Mouse (Mus musculus): Measurements from ENCODE around the gene Meis2. TPM values are rescaled to one million over a fixed set of nuclear protein-coding genes. Genes with fewer than 3 reads are reported as not detected.

Meis2 gene
- polyA plus RNA-seq, 2 experiments: 17.9 to 26.2 TPM

DNA sequence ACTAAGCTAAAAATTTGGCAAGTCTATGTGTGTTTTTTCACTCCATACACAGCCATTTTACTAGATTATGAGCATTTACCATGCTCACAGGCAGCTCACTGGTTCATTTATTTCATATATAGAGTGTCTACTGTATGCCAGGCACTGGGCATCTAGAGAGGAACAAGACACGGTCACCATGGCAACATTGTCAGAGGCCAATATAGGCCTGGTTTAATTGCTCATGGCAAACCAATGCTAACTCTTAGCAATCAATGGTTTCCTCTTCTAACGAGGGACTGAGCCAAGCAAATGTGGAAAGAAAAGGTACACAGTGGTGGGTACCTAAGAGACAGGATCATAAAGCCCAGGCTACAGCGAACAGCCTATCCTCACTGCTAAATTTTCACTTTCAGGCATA is 100.7 kb downstream of the Meis2 start:
- Histone ChIP-seq H3K27ac (replicated peaks; ENCODE audit: low read depth, low read length) (no peak overlapping the region), H3K4me1 (ENCODE audit: control insufficient read depth, insufficient read depth, low read length) (0 out of 2 replicates have a peak, but pooled peaks cover 2% of the 10 kb centered on the region), H3K9ac (ENCODE audit: low read depth, low read length, severe bottlenecking) (no peak overlapping the region), H3K36me3 (ENCODE audit: control insufficient read depth, insufficient read depth, low read length) (no peaks in the 10 kb centered on the region), H3K27me3 (ENCODE audit: control insufficient read depth, insufficient read depth, low read length) (no peaks in the 10 kb centered on the region), H3K4me2 (replicated peaks; ENCODE audit: low read depth, low read length, severe bottlenecking) (no peak overlapping the region), H3K9me3 (ENCODE audit: control insufficient read depth, low read length) (no peaks in the 10 kb centered on the region), H3K4me3 (replicated peaks; ENCODE audit: low read length) (no peak overlapping the region)
- ATAC-seq (ENCODE audit: low FRiP score, low read depth): no peak
- WGBS: 74% methylated on average over 3 of the region's 3 CpGs
- TF ChIP-seq POLR2A (IDR thresholded peaks at IDR 0.05; ENCODE audit: borderline replicate concordance, extremely low read depth, insufficient read depth, insufficient read length): no peak
- no peak for DNase-seq (ENCODE audit: low spot score)

DNA sequence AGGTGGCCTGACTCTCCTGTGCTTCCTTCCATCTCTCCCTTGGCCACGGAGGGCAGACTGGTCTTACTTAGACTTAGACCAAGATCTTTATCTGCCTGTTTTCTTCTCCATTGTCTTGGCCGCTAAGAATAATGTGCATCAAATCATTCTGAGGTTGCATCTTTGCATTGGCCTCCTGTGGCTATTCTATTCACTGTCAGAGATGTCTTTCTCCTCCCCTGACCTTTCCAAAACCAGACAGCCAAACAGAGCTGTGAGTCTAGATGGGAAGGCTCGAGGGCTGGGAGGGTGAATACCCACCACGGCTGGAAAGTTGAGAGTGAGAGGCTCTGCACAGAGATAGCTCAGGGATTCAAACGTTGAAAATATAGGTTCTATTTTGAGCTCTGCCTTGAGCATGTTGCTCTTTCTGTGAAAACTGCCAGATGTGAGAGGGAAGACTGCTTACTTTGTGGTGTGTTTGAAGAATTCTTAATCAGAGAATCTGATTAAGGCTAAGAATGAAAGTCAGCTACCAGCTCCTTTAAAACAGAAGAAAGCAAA is 102.3 kb downstream of the Meis2 start:
- Histone ChIP-seq H3K9me3 (ENCODE audit: control insufficient read depth, low read length) (no peaks in the 10 kb centered on the region), H3K4me2 (replicated peaks; ENCODE audit: low read depth, low read length, severe bottlenecking) (no peak overlapping the region), H3K4me3 (replicated peaks; ENCODE audit: low read length) (no peak overlapping the region), H3K9ac (ENCODE audit: low read depth, low read length, severe bottlenecking) (no peak overlapping the region), H3K27me3 (ENCODE audit: control insufficient read depth, insufficient read depth, low read length) (no peaks in the 10 kb centered on the region), H3K36me3 (ENCODE audit: control insufficient read depth, insufficient read depth, low read length) (no peaks in the 10 kb centered on the region), H3K4me1 (ENCODE audit: control insufficient read depth, insufficient read depth, low read length) (0 out of 2 replicates have a peak, but pooled peaks cover 2% of the 10 kb centered on the region), H3K27ac (replicated peaks; ENCODE audit: low read depth, low read length) (no peak overlapping the region)
- DNase-seq (ENCODE audit: low spot score): no peak
- ATAC-seq (ENCODE audit: low FRiP score, low read depth): no peak
- no peak for TF ChIP-seq POLR2A (IDR thresholded peaks at IDR 0.05; ENCODE audit: borderline replicate concordance, extremely low read depth, insufficient read depth, insufficient read length)
- WGBS: 59% methylated on average over 5 of the region's 5 CpGs

DNA sequence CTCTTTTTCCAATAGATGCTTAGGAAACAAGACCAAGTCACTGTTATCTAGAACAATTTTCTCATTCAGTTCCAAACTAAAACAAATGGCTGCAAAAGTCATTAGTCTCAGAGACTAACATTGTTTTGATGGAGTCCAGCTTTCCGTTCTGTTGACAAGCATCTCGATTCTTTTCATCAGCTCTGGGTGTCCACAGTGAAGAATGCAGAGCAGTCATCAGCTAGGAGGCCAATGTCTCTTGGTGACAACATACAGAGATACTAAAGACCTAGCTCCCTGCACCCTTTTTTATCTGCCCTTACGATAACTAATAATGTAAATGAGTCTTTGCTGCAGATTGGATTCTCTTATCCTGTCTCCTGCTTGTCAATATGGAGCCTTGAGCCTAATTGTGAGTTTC is 102.9 kb downstream of the Meis2 start:
- Histone ChIP-seq H3K4me3 (replicated peaks; ENCODE audit: low read length) (no peak overlapping the region), H3K27ac (replicated peaks; ENCODE audit: low read depth, low read length) (no peak overlapping the region), H3K27me3 (ENCODE audit: control insufficient read depth, insufficient read depth, low read length) (no peaks in the 10 kb centered on the region), H3K4me2 (replicated peaks; ENCODE audit: low read depth, low read length, severe bottlenecking) (no peak overlapping the region), H3K36me3 (ENCODE audit: control insufficient read depth, insufficient read depth, low read length) (no peaks in the 10 kb centered on the region), H3K9me3 (ENCODE audit: control insufficient read depth, low read length) (no peaks in the 10 kb centered on the region), H3K4me1 (ENCODE audit: control insufficient read depth, insufficient read depth, low read length) (0 out of 2 replicates have a peak, but pooled peaks cover 2% of the 10 kb centered on the region), H3K9ac (ENCODE audit: low read depth, low read length, severe bottlenecking) (no peak overlapping the region)
- no peak for TF ChIP-seq POLR2A (IDR thresholded peaks at IDR 0.05; ENCODE audit: borderline replicate concordance, extremely low read depth, insufficient read depth, insufficient read length)
- WGBS: 74% methylated on average over 3 of the region's 3 CpGs
- no peak for DNase-seq (ENCODE audit: low spot score)
- ATAC-seq (ENCODE audit: low FRiP score, low read depth): no peak

DNA sequence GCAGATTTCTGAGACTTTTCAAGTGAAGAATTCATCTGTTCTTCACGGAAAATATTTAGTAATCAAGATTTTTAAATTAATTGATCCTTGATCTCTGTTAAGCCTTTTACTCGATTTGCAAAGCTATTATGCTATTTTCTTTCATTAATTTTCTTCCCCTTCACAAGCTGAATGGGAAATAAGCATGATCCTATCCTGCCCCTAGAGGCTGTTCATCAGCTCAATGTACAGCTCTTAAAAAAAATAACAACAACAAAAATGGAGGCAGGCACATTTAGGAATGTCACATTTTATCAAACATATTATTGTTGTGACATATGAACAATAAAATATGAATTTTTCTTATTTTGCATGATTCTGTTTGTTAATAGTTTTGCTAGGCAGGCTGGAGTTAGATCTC is 103.5 kb downstream of the Meis2 start:
- Histone ChIP-seq H3K27ac (replicated peaks; ENCODE audit: low read depth, low read length) (no peak overlapping the region), H3K4me1 (ENCODE audit: control insufficient read depth, insufficient read depth, low read length) (0 out of 2 replicates have a peak, but pooled peaks cover 2% of the 10 kb centered on the region), H3K4me3 (replicated peaks; ENCODE audit: low read length) (no peak overlapping the region), H3K9me3 (ENCODE audit: control insufficient read depth, low read length) (no peaks in the 10 kb centered on the region), H3K36me3 (ENCODE audit: control insufficient read depth, insufficient read depth, low read length) (no peaks in the 10 kb centered on the region), H3K4me2 (replicated peaks; ENCODE audit: low read depth, low read length, severe bottlenecking) (no peak overlapping the region), H3K27me3 (ENCODE audit: control insufficient read depth, insufficient read depth, low read length) (no peaks in the 10 kb centered on the region), H3K9ac (ENCODE audit: low read depth, low read length, severe bottlenecking) (no peak overlapping the region)
- ATAC-seq (ENCODE audit: low FRiP score, low read depth): no peak
- WGBS: 60% methylated on average over 2 of the region's 2 CpGs
- no peak for DNase-seq (ENCODE audit: low spot score)
- TF ChIP-seq POLR2A (IDR thresholded peaks at IDR 0.05; ENCODE audit: borderline replicate concordance, extremely low read depth, insufficient read depth, insufficient read length): no peak

DNA sequence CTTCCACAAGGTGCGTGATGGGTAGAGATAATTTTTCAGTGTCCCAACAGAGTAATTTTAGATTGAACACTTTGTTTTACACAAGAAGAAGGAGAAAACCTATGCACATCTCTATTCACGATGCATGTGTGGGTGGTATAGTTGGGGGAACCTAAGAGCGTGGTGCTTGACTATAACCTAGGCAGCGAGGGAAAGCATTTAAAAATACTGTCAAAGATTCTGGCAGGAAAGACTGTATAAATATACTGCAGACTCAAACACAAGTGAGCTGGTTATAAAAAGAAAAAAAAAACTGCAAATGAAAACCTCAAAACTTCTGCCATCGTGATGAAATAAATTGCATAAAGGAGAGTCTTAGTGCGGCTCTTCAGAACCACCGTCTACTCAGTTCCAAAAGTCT is 105.0 kb downstream of the Meis2 start:
- no peak for DNase-seq (ENCODE audit: low spot score)
- Histone ChIP-seq H3K4me3 (replicated peaks; ENCODE audit: low read length) (no peak overlapping the region), H3K9ac (ENCODE audit: low read depth, low read length, severe bottlenecking) (no peak overlapping the region), H3K4me2 (replicated peaks; ENCODE audit: low read depth, low read length, severe bottlenecking) (no peak overlapping the region), H3K36me3 (ENCODE audit: control insufficient read depth, insufficient read depth, low read length) (no peaks in the 10 kb centered on the region), H3K27me3 (ENCODE audit: control insufficient read depth, insufficient read depth, low read length) (no peaks in the 10 kb centered on the region), H3K4me1 (ENCODE audit: control insufficient read depth, insufficient read depth, low read length) (0 out of 2 replicates have a peak, but pooled peaks cover 2% of the 10 kb centered on the region), H3K27ac (replicated peaks; ENCODE audit: low read depth, low read length) (no peak overlapping the region), H3K9me3 (ENCODE audit: control insufficient read depth, low read length) (no peaks in the 10 kb centered on the region)
- no peak for ATAC-seq (ENCODE audit: low FRiP score, low read depth)
- WGBS: 70% methylated on average over 7 of the region's 7 CpGs
- TF ChIP-seq POLR2A (IDR thresholded peaks at IDR 0.05; ENCODE audit: borderline replicate concordance, extremely low read depth, insufficient read depth, insufficient read length): no peak
